28 mouse cellular contexts compared by ENCODE assay signal in genomic region chr10:51846287-51846686, GRCm38 (mm10).
"Had no signal": no experiment of that assay in that cellular context is flagged by ENCODE, and none has a peak within 500 bp of the region (broad histone marks: within the 10 kb centered on the region; RNA-seq: fewer than 3 reads in every experiment).

No protein-coding gene starts in this region.

- DNase-seq: cerebellum, adult 18-20 months; cerebellum, adult 2 months; cerebellum, adult 8-10 months; cerebellum, adult 9-10 months; cerebellum, adult 9-11 months; cerebellum, postnatal 10 days; cerebellum, postnatal 14 days; cerebellum, postnatal 25 days; cerebellum, postnatal 36 days; embryo, embryonic 11 days; forebrain, postnatal 0 days; gastrocnemius, adult 2 months; gastrocnemius, postnatal 10 days; gastrocnemius, postnatal 14 days; gastrocnemius, postnatal 25 days; gastrocnemius, postnatal 36 days; heart, adult 11 months had no signal

- H3K4me1 ChIP-seq: embryonic facial prominence, embryonic 10.5 days; embryonic facial prominence, embryonic 12.5 days; embryonic facial prominence, embryonic 13.5 days; embryonic facial prominence, embryonic 15.5 days; forebrain, embryonic 10.5 days; forebrain, embryonic 12.5 days; forebrain, embryonic 13.5 days; forebrain, embryonic 15.5 days had no signal

- H3K9me3 ChIP-seq: embryonic facial prominence, embryonic 10.5 days; embryonic facial prominence, embryonic 12.5 days; embryonic facial prominence, embryonic 13.5 days; embryonic facial prominence, embryonic 15.5 days; forebrain, embryonic 10.5 days; forebrain, embryonic 12.5 days; forebrain, embryonic 13.5 days; forebrain, embryonic 15.5 days had no signal

- ATAC-seq: forebrain, embryonic 13.5 days; forebrain, embryonic 14.5 days; forebrain, embryonic 15.5 days; forebrain, embryonic 16.5 days; forebrain, postnatal 0 days had no signal

- H3K4me3 ChIP-seq: embryonic facial prominence, embryonic 10.5 days; embryonic facial prominence, embryonic 12.5 days; embryonic facial prominence, embryonic 13.5 days; embryonic facial prominence, embryonic 15.5 days; erythroblast, embryonic 14.5 days; forebrain, embryonic 10.5 days; forebrain, embryonic 12.5 days; forebrain, embryonic 13.5 days; forebrain, embryonic 15.5 days; gastrocnemius, adult 2 months had no signal

- H3K27ac ChIP-seq: embryonic facial prominence, embryonic 10.5 days; embryonic facial prominence, embryonic 12.5 days; embryonic facial prominence, embryonic 13.5 days; embryonic facial prominence, embryonic 15.5 days; forebrain, embryonic 10.5 days; forebrain, embryonic 12.5 days; forebrain, embryonic 13.5 days; forebrain, embryonic 15.5 days; gastrocnemius, adult 2 months had no signal

- H3K36me3 ChIP-seq: embryonic facial prominence, embryonic 10.5 days; embryonic facial prominence, embryonic 12.5 days; embryonic facial prominence, embryonic 13.5 days; embryonic facial prominence, embryonic 15.5 days; forebrain, embryonic 10.5 days; forebrain, embryonic 12.5 days; forebrain, embryonic 15.5 days had no signal

- H3K9ac ChIP-seq: embryonic facial prominence, embryonic 12.5 days; embryonic facial prominence, embryonic 13.5 days; embryonic facial prominence, embryonic 15.5 days; forebrain, embryonic 12.5 days; forebrain, embryonic 13.5 days; forebrain, embryonic 15.5 days; forebrain, postnatal 0 days had no signal

- H3K4me2 ChIP-seq: embryonic facial prominence, embryonic 12.5 days; embryonic facial prominence, embryonic 13.5 days; embryonic facial prominence, embryonic 15.5 days; forebrain, embryonic 12.5 days; forebrain, embryonic 13.5 days; forebrain, embryonic 15.5 days had no signal

- H3K27me3 ChIP-seq: embryonic facial prominence, embryonic 12.5 days; embryonic facial prominence, embryonic 13.5 days; embryonic facial prominence, embryonic 15.5 days; forebrain, embryonic 12.5 days; forebrain, embryonic 13.5 days; forebrain, embryonic 15.5 days had no signal
